Mouse (Mus musculus): Measurements from ENCODE around the gene Tead1. TPM values are rescaled to one million over a fixed set of nuclear protein-coding genes. Genes with fewer than 3 reads are reported as not detected.

Gene Tead1
- total RNA-seq, 2 experiments from 2014 or later = 142 to 162 TPM

- intact Hi-C loops (cut with DNase I) = no loop called here
- no peak for DNase-seq
These were observed 263.9 kb downstream of the Tead1 start for GRCm38 (mm10) chr7:112943056-112943455.

GRCm38 (mm10) chr7:112946706-112947105, 267.6 kb downstream of the Tead1 start:
- intact Hi-C loops (cut with DNase I) = no loop called here
- DNase-seq = no peak

DNA sequence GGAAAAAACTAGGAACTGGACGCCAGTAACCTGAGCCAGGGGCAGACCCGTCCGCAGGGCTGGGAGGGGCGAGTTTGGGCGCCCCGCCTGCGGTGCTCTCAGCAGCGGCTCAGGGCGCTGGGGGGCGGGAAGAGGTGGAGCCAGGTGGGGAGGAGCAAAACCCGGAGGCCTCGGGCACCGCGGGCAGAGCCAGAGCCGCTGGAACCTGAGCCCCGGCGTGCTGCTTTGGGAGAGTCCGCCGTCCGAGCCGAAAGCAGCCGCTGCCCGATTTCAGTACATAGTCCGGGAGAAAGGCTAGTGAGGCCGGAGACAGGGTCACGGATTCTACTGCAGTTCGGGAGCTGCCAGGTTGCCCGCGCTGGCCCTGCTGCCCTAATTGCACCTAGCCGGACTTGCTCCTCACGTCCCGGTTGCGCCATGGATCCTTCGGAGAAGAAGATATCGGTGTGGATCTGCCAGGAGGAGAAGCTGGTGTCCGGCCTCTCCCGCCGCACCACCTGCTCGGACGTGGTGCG, 274.7 kb downstream of the Tead1 start, which contains the start of gene Rassf10:
Gene Rassf10 (plus strand): TSS at position 186 of the 515 bp plus-strand sequence.
- intact Hi-C loops (cut with DNase I) = no loop called here
- DNase-seq = peak; percentile 56 to 61

DNA sequence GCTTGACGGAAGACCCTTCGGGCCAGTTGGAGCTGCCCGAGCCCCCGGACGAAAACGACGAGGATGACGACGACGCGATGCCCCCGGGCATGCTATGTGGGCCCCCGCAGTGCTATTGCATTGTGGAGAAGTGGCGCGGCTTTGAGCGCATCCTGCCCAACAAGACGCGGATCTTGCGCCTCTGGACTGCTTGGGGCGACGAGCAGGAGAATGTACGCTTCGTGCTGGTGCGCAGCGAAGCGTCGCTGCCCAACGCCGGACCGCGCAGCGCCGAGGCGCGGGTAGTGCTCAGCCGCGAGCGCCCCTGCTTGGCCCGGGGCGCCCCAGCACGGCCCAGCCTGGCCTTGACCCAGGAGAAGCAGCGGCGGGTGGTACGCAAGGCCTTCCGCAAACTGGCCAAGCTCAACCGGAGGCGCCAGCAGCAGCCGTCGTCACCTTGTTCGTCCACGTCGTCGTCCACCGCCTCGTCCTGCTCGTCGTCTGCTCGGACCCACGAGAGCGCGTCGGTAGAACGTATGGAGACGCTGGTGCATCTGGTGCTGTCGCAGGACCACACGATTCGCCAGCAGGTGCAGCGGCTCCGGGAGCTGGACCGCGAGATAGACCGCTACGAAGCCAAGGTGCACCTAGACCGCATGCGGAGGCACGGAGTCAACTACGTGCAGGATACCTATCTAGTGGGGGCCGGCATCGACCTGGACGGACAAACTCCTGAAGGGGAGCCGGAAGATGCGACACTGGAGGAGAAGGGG, 275.4 kb downstream of the Tead1 start:
- intact Hi-C loops (cut with DNase I) = no loop called here

GRCm38 (mm10) chr7:112955103-112955827, 276.1 kb downstream of the Tead1 start:
- peak in 1 of 2 experiments; percentile 21 for DNase-seq
- intact Hi-C loops (cut with DNase I) = no loop called here

More for the DNA sequence above, 275.4 kb downstream of the Tead1 start:
- DNase-seq = peak in 1 of 2 experiments; percentile 15

DNA sequence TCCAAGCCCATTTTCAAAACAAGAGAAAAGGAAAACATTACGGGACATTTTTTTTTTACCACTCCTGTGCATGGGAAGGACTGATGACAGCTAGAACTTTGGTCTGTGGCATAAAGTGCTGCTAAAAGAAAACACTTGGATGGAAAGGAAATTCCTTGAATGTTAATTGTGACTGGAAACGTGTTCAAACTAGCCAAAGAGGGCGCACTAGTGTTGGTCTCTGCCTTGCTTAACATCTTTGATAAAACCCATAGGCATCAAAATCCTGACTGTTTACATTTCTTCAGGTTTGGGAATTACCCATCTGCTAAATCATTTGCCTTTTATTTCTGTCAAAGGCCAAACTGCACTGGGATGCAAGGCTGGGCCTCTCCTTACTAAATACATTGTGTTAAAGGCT, 276.8 kb downstream of the Tead1 start:
- intact Hi-C loops (cut with DNase I) = no loop called here
- DNase-seq = no peak

Small RNAs within 50 kb of the gene (microRNA-seq; reads per million reads assigned to microRNA genes)
- 0 reads per million in 2 experiments for gene Gm44462

Data from gastrocnemius, postnatal 36 days (tissue).